ENCODE assay signal across 15 mouse cellular contexts in the genomic region with DNA sequence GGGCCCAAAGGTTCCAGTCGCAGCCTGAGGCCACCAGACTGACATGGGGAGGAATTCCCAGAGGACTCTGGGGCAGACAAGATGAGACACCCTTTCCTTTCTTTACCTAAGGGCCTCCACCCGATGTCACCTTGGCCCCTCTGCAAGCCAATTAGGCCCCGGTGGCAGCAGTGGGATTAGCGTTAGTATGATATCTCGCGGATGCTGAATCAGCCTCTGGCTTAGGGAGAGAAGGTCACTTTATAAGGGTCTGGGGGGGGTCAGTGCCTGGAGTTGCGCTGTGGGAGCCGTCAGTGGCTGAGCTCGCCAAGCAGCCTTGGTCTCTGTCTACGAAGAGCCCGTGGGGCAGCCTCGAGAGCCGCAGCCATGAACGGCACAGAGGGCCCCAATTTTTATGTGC. TPM values are rescaled to one million over a fixed set of nuclear protein-coding genes. Genes with fewer than 3 reads are reported as not detected.
"Had no signal": no experiment of that assay in that cellular context is flagged by ENCODE, and none has a peak within 500 bp of the region (broad histone marks: within the 10 kb centered on the region; RNA-seq: fewer than 3 reads in every experiment).

A gene (plus strand): TSS at position 110 of the 400 bp plus-strand sequence.

- H3K4me2 ChIP-seq: limb, embryonic 13.5 days; neural tube, embryonic 12.5 days had no signal

- H3K27ac ChIP-seq: kidney, postnatal 0 days; limb, embryonic 13.5 days; liver, embryonic 14.5 days; neural tube, embryonic 12.5 days had no signal

- H3K4me3 ChIP-seq: limb, embryonic 13.5 days; myocyte; neural tube, embryonic 12.5 days had no signal

- H3K9ac ChIP-seq: limb, embryonic 13.5 days; liver, embryonic 14.5 days; neural tube, embryonic 12.5 days had no signal

- H3K9me3 ChIP-seq: limb, embryonic 13.5 days; neural tube, embryonic 12.5 days had no signal

- H3K36me3 ChIP-seq: limb, embryonic 13.5 days; neural tube, embryonic 12.5 days had no signal

- DNase-seq: kidney, adult 11 months; kidney, adult 9 months; kidney, postnatal 36 days; layer of hippocampus, adult 9-11 months; lung, adult 18-20 months; right cerebral cortex, adult 18-20 months; thymus, adult 2 months; thymus, postnatal 25 days had no signal

- H3K27me3 ChIP-seq: neural tube, embryonic 12.5 days had no signal

RNA-seq across cellular contexts. Expression of the gene that starts here (rescaled TPM):
- total RNA-seq: liver, adult 2 months; megakaryocyte-erythroid progenitor cell, adult 5-6 weeks had no signal
- polyA plus RNA-seq: kidney, postnatal 0 days had no signal
